Mouse (Mus musculus) testis, adult 2 months (tissue): ENCODE data around the gene Ulk3. TPM values are rescaled to one million over a fixed set of nuclear protein-coding genes. Genes with fewer than 3 reads are reported as not detected.
A peak's percentile ranks its signal among the peaks of the same experiment; 100 is the strongest.

Source experiments
- H3K27ac ChIP-seq: fragments of 200-500 bp; 2 replicates; pipeline ENCODE4 v1.5.1; 2012; ENCODE audit warnings: low read depth, low read length; ENCODE audit not compliant: control insufficient read depth, insufficient read depth
- H3K27me3 ChIP-seq: fragments of 200-500 bp; 2 replicates; pipeline ENCODE4 v1.6.1; 2012; ENCODE audit warnings: mild to moderate bottlenecking, low read length, moderate library complexity; ENCODE audit not compliant: control insufficient read depth, insufficient read depth
- H3K36me3 ChIP-seq: fragments of 200-500 bp; 2 replicates; pipeline ENCODE4 v1.6.1; 2012; ENCODE audit warnings: mild to moderate bottlenecking, low read length; ENCODE audit not compliant: control insufficient read depth, insufficient read depth
- H3K4me1 ChIP-seq: fragments of 200-500 bp; 2 replicates; pipeline ENCODE4 v1.6.1; 2012; ENCODE audit warnings: low read length; ENCODE audit not compliant: control insufficient read depth, insufficient read depth
- H3K4me3 ChIP-seq: fragments of 200-500 bp; 2 replicates; pipeline ENCODE4 v1.5.1; 2012; ENCODE audit warnings: low read depth, mild to moderate bottlenecking, low read length, moderate library complexity, mixed read lengths; ENCODE audit not compliant: control insufficient read depth
- CTCF ChIP-seq: fragments of 200-500 bp; IDR thresholded peaks from 2 replicates; pipeline ENCODE4 v1.5.1; 2012; ENCODE audit warnings: low read depth, mild to moderate bottlenecking, inconsistent platforms, low read length, moderate library complexity; ENCODE audit not compliant: control insufficient read depth, insufficient read depth, insufficient replicate concordance
- POLR2A ChIP-seq: fragments of 200-500 bp; IDR thresholded peaks from 2 replicates; pipeline ENCODE4 v1.6.1; 2012; ENCODE audit warnings: low read depth, mild to moderate bottlenecking, inconsistent platforms, low read length, moderate library complexity; ENCODE audit not compliant: control insufficient read depth
- polyA plus RNA-seq: library from polyadenylated mRNA; depleted of rRNA; stranded (reverse); fragments of >200 nt; gene quantifications from 2 replicates; pipeline ENCODE4 v1.2.3, GENCODE M21; 2012

Ulk3 gene
- polyA plus RNA-seq, 1 experiment = 9.5 TPM

- peaks cover 7% of the 10 kb centered on the region for H3K4me1 ChIP-seq
- no peaks in the 10 kb centered on the region for H3K36me3 ChIP-seq
- no peak within 1 kb of the TSS for H3K27ac ChIP-seq
- H3K27me3 ChIP-seq = no peaks in the 10 kb centered on the region
- TF ChIP-seq CTCF (no peak), POLR2A (no peak)
- no peak within 1 kb of the TSS for H3K4me3 ChIP-seq
These were observed 17.0 kb downstream of the Ulk3 start, which contains the start of gene Cplx3 for GRCm38 (mm10) chr9:57606139-57606851. TSS of gene Cplx3 (minus strand) at chr9:57606281.

DNA sequence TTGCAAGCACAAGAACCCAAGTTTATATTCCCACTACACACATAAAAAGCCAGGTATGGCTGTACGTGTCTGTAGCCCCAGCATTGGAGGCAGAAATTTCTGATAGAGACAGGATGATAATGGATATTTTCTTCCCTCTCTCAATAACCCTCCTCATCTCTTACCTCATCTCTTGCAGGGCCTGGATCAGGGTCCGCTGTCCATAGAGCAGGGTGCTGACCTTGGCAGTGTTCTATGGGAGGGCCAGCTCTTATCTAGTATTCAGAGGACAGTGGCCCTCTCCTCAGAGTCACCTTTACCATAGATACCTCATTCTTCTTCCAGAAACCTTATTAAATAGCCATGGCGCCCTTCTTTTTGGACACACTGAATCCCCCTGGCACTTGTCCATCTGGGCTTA, 20.6 kb downstream of the Ulk3 start:
- no peak overlapping the region for H3K4me3 ChIP-seq
- peaks cover 5% of the 10 kb centered on the region for H3K4me1 ChIP-seq
- no peak overlapping the region for H3K27ac ChIP-seq
- TF ChIP-seq CTCF = no peak
- no peak for TF ChIP-seq POLR2A
- H3K27me3 ChIP-seq = no peaks in the 10 kb centered on the region
- H3K36me3 ChIP-seq = no peaks in the 10 kb centered on the region

DNA sequence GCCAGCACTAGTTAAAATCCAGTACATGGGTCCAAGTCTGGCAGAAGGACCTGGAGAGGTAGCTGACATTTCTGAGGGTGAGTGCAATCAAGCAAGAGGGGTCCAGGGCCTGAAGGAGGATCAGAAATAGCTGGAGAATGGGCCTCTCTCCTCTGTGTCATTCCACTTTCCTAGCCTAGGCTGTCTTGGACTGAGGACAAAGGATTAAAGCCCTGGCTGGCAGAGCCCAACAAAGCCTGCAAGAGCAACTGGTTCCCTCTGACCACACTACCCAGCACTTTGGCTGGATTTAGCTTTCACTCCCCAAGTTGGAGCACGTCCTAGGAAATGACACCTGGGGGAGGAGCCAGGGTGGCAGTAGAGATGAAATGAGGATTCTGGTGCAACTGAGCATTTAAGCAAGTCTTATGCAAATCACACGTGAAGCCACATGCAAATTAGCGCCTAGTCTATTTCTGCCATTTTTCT, 21.1 kb downstream of the Ulk3 start:
- Histone ChIP-seq H3K4me1 (peaks cover 5% of the 10 kb centered on the region), H3K27me3 (no peaks in the 10 kb centered on the region), H3K36me3 (no peaks in the 10 kb centered on the region), H3K4me3 (peak overlapping the region; percentile 57; the same call in 1 of the 2 replicates), H3K27ac (no peak overlapping the region)
- TF ChIP-seq CTCF = no peak
- TF ChIP-seq POLR2A = no peak

- H3K36me3 ChIP-seq = no peaks in the 10 kb centered on the region
- no peak for TF ChIP-seq CTCF
- TF ChIP-seq POLR2A = no peak
- no peak overlapping the region for H3K4me3 ChIP-seq
- H3K27me3 ChIP-seq = no peaks in the 10 kb centered on the region
- no peaks in the 10 kb centered on the region for H3K4me1 ChIP-seq
- no peak overlapping the region for H3K27ac ChIP-seq
These were observed 23.3 kb downstream of the Ulk3 start for GRCm38 (mm10) chr9:57612587-57612986.

GRCm38 (mm10) chr9:57613975-57614374, 24.7 kb downstream of the Ulk3 start:
- TF ChIP-seq POLR2A = no peak
- TF ChIP-seq CTCF = no peak

DNA sequence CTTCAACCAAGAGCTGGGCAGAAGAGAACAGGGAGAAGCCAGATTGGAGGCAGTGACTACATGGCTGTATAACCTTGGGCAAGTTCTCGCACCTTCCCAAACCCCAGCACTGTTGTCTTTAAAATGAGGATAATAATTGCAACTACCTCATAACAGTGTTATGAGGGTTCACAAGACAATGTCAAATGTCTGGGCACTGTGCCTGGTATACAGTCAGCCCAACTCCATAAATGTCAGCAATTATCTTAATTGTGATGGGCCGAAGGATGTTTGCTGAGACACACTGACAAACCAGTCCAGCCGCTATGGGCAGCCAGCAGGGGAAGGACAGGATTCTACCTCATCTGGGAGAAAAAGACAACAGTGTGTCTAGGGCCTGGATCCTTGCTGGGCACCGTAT, 25.5 kb downstream of the Ulk3 start:
- TF ChIP-seq POLR2A (no peak), CTCF (no peak)
- no peaks in the 10 kb centered on the region for H3K27me3 ChIP-seq
- no peak overlapping the region for H3K27ac ChIP-seq
- no peak overlapping the region for H3K4me3 ChIP-seq
- H3K4me1 ChIP-seq = no peaks in the 10 kb centered on the region
- H3K36me3 ChIP-seq = no peaks in the 10 kb centered on the region

More at GRCm38 (mm10) chr9:57613975-57614374, 24.7 kb downstream of the Ulk3 start:
- Histone ChIP-seq H3K4me3 (no peak overlapping the region), H3K36me3 (no peaks in the 10 kb centered on the region), H3K27ac (no peak overlapping the region), H3K4me1 (no peaks in the 10 kb centered on the region), H3K27me3 (no peaks in the 10 kb centered on the region)

DNA sequence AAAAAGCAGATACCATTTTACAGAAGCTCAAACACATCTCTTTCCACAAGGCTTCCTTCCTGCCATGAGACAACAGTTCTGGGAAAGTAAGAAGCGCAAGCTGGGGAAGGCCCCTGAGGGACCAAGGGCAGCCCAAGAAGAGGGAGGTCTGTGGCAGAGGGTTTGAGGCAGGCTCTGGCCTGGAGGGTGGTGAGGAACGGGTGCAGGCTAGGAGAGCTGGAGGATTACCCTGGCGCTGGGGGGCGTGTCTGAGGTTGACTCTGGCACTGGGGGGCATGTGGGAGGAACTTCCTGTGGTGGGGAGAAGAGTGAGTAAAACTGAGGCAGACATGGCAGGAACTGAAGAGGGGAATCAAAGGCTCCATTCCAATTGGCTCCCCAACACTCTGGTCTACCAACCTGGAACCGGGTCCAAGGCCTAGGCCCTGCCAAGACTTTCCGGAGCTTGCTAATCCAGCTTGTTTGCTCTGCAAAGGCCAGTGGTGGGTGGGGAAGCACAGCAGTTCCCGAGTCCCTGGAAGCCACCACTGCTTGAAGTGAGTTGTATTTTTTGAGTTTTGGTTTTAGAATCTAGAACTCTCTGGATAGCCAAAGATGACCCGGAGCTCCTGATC, 28.4 kb downstream of the Ulk3 start:
- Histone ChIP-seq H3K27me3 (no peaks in the 10 kb centered on the region), H3K36me3 (no peaks in the 10 kb centered on the region), H3K4me3 (no peak overlapping the region), H3K27ac (no peak overlapping the region), H3K4me1 (no peaks in the 10 kb centered on the region)
- TF ChIP-seq CTCF = no peak
- TF ChIP-seq POLR2A = no peak
